Mouse (Mus musculus) hindbrain, embryonic 12.5 days (tissue): ENCODE data around the gene Ints14. TPM values are rescaled to one million over a fixed set of nuclear protein-coding genes. Genes with fewer than 3 reads are reported as not detected.
"Not testable (repeated sequence)": the region's sequence is repeated elsewhere in the genome, so short reads cannot be mapped to it uniquely, and the experiment has no call there.

Experiments used
- ATAC-seq: fragments of 200-750 bp; cut with Nextera tagmentation; 2 replicates; pipeline ENCODE4 v1.8.0; 2017; ENCODE audit warnings: moderate TSS enrichment; ENCODE audit not compliant: low FRiP score
- H3K27ac ChIP-seq: fragments of 300-500 bp; sonication (generic); 2 replicates; pipeline ENCODE4 v1.5.1; 2016; ENCODE audit warnings: mild to moderate bottlenecking
- H3K27me3 ChIP-seq: fragments of 300-500 bp; sonication (generic); 2 replicates; pipeline ENCODE4 v1.6.1; 2016; ENCODE audit warnings: mild to moderate bottlenecking
- H3K36me3 ChIP-seq: fragments of 300-500 bp; sonication (generic); 2 replicates; pipeline ENCODE4 v1.6.1; 2016; ENCODE audit warnings: mild to moderate bottlenecking
- H3K4me1 ChIP-seq: fragments of 300-500 bp; sonication (generic); 2 replicates; pipeline ENCODE4 v1.6.1; 2016
- H3K4me2 ChIP-seq: fragments of 300-500 bp; sonication (generic); replicated peaks from 2 replicates; pipeline ENCODE4 v1.6.1; 2016; ENCODE audit warnings: mild to moderate bottlenecking
- H3K4me3 ChIP-seq: fragments of 300-500 bp; sonication (generic); 2 replicates; pipeline ENCODE4 v1.5.1; 2016; ENCODE audit warnings: mild to moderate bottlenecking
- H3K9ac ChIP-seq: fragments of 300-500 bp; sonication (generic); 2 replicates; pipeline ENCODE4 v1.6.1; 2016; ENCODE audit warnings: mild to moderate bottlenecking, moderate library complexity
- H3K9me3 ChIP-seq: fragments of 300-500 bp; sonication (generic); replicated peaks from 2 replicates; pipeline ENCODE4 v1.6.1; 2016; ENCODE audit warnings: mild to moderate bottlenecking
- WGBS: fragments of 180-500 bp; shearing (Covaris S2); methylation state at CpG from one replicate; pipeline ENCODE4 v1.1.7; 2016; 5-methylcytosine and 5-hydroxymethylcytosine counted together
- polyA plus RNA-seq: library from polyadenylated mRNA; unstranded; fragments of >200 nt; fragmentation: Nextera tagmentation; extraction: Ambion mirVana; gene quantifications from 2 replicates; pipeline ENCODE4 v1.2.1, GENCODE M21; 2016

The Ints14 gene
- polyA plus RNA-seq, 1 experiment from 2014 or later = 49.6 TPM

- Histone ChIP-seq H3K4me1 (peaks cover 10% of the 10 kb centered on the region), H3K36me3 (peaks cover 27% of the 10 kb centered on the region), H3K9ac (peak overlapping the region; percentile 89), H3K9me3 (no peaks in the 10 kb centered on the region), H3K27ac (peak overlapping the region; percentile 90), H3K27me3 (no peaks in the 10 kb centered on the region), H3K4me2 (peak overlapping the region; percentile 78), H3K4me3 (peak overlapping the region; percentile 86)
- 1% methylated on average over 16 of the region's 17 CpGs for WGBS
- peak; percentile 80 for ATAC-seq
These were observed 244 bp downstream of the Ints14 start for GRCm38 (mm10) chr9:64960978-64961320.

- WGBS = 88% methylated on average over 3 of the region's 3 CpGs
- ATAC-seq = no peak
- H3K4me2 ChIP-seq = no peak overlapping the region
These were observed 19.8 kb downstream of the Ints14 start for GRCm38 (mm10) chr9:64980548-64980947.

GRCm38 (mm10) chr9:64981904-64982303 is 21.2 kb downstream of the Ints14 start:
- Histone ChIP-seq H3K4me1 (no peaks in the 10 kb centered on the region), H3K9ac (no peak overlapping the region), H3K9me3 (no peaks in the 10 kb centered on the region), H3K4me3 (no peak overlapping the region), H3K27me3 (no peaks in the 10 kb centered on the region), H3K4me2 (no peak overlapping the region), H3K36me3 (peaks cover 85% of the 10 kb centered on the region), H3K27ac (no peak overlapping the region)
- 83% methylated on average over 1 of the region's 1 CpGs for WGBS
- no peak for ATAC-seq

More at GRCm38 (mm10) chr9:64980548-64980947, 19.8 kb downstream of the Ints14 start:
- Histone ChIP-seq H3K36me3 (peaks cover 86% of the 10 kb centered on the region), H3K4me3 (no peak overlapping the region), H3K27me3 (no peaks in the 10 kb centered on the region), H3K4me1 (no peaks in the 10 kb centered on the region), H3K27ac (no peak overlapping the region), H3K9ac (no peak overlapping the region), H3K9me3 (no peaks in the 10 kb centered on the region)

- H3K4me2 ChIP-seq = no peak overlapping the region
- H3K9ac ChIP-seq = no peak overlapping the region
- ATAC-seq = no peak
- WGBS = 81% methylated on average over 8 of the region's 8 CpGs
- H3K36me3 ChIP-seq = peaks cover 88% of the 10 kb centered on the region
- H3K27me3 ChIP-seq = no peaks in the 10 kb centered on the region
- H3K9me3 ChIP-seq = no peaks in the 10 kb centered on the region
- peak overlapping the region; percentile 55; the same call in 1 of the 2 replicates for H3K27ac ChIP-seq
- no peak overlapping the region for H3K4me3 ChIP-seq
- H3K4me1 ChIP-seq = no peaks in the 10 kb centered on the region
These were observed 24.5 kb downstream of the Ints14 start for GRCm38 (mm10) chr9:64985037-64985794.

- no peak for ATAC-seq
- no peaks in the 10 kb centered on the region for H3K4me1 ChIP-seq
- H3K9me3 ChIP-seq = no peaks in the 10 kb centered on the region
- no peak overlapping the region for H3K9ac ChIP-seq
- no peak overlapping the region for H3K4me3 ChIP-seq
- H3K27me3 ChIP-seq = no peaks in the 10 kb centered on the region
- no peak overlapping the region for H3K4me2 ChIP-seq
- 90% methylated on average over 9 of the region's 9 CpGs for WGBS
- 0 out of 2 replicates have a peak overlapping the region, but pooled peaks have one; percentile 23 for H3K27ac ChIP-seq
- peaks cover 88% of the 10 kb centered on the region for H3K36me3 ChIP-seq
These were observed 25.1 kb downstream of the Ints14 start for GRCm38 (mm10) chr9:64985807-64986206.

GRCm38 (mm10) chr9:64987651-64988050 is 26.9 kb downstream of the Ints14 start:
- no peak overlapping the region for H3K4me3 ChIP-seq
- H3K9me3 ChIP-seq = no peaks in the 10 kb centered on the region
- no peaks in the 10 kb centered on the region for H3K4me1 ChIP-seq
- ATAC-seq = no peak
- H3K27me3 ChIP-seq = no peaks in the 10 kb centered on the region
- no peak overlapping the region for H3K9ac ChIP-seq
- H3K36me3 ChIP-seq = peaks cover 87% of the 10 kb centered on the region
- H3K4me2 ChIP-seq = no peak overlapping the region
- H3K27ac ChIP-seq = no peak overlapping the region
- WGBS = 90% methylated on average over 2 of the region's 2 CpGs

- WGBS = 89% methylated on average over 6 of the region's 6 CpGs
- Histone ChIP-seq H3K27me3 (no peaks in the 10 kb centered on the region), H3K27ac (no peak overlapping the region), H3K4me2 (no peak overlapping the region), H3K36me3 (peaks cover 87% of the 10 kb centered on the region), H3K4me1 (no peaks in the 10 kb centered on the region), H3K9me3 (no peaks in the 10 kb centered on the region), H3K9ac (no peak overlapping the region), H3K4me3 (no peak overlapping the region)
- ATAC-seq = no peak
These were observed 27.7 kb downstream of the Ints14 start for GRCm38 (mm10) chr9:64988443-64988842.

GRCm38 (mm10) chr9:64990291-64990690 is 29.6 kb downstream of the Ints14 start:
- H3K27me3 ChIP-seq = no peaks in the 10 kb centered on the region
- peaks cover 83% of the 10 kb centered on the region for H3K36me3 ChIP-seq
- H3K9me3 ChIP-seq = no peaks in the 10 kb centered on the region
- no peak overlapping the region for H3K4me3 ChIP-seq
- no peak overlapping the region for H3K4me2 ChIP-seq
- no peak for ATAC-seq
- 91% methylated on average over 7 of the region's 7 CpGs for WGBS
- no peak overlapping the region for H3K9ac ChIP-seq
- H3K4me1 ChIP-seq = no peaks in the 10 kb centered on the region
- no peak overlapping the region for H3K27ac ChIP-seq

- H3K9ac ChIP-seq, ATAC-seq, H3K27me3 ChIP-seq, H3K4me1 ChIP-seq, H3K27ac ChIP-seq, H3K9me3 ChIP-seq, H3K4me3 ChIP-seq, H3K4me2 ChIP-seq: not testable (repeated sequence)
- H3K36me3 ChIP-seq = peaks cover 74% of the 10 kb centered on the region
- WGBS = 97% methylated on average over 1 of the region's 1 CpGs
These were observed 34.8 kb downstream of the Ints14 start for GRCm38 (mm10) chr9:64995464-64995863.

- Histone ChIP-seq H3K4me3 (no peak overlapping the region), H3K4me1 (no peaks in the 10 kb centered on the region), H3K27ac (no peak overlapping the region), H3K9me3 (no peaks in the 10 kb centered on the region), H3K9ac (no peak overlapping the region), H3K27me3 (no peaks in the 10 kb centered on the region), H3K36me3 (peaks cover 75% of the 10 kb centered on the region), H3K4me2 (no peak overlapping the region)
- no peak for ATAC-seq
- WGBS = 76% methylated on average over 4 of the region's 4 CpGs
These were observed 40.8 kb downstream of the Ints14 start for GRCm38 (mm10) chr9:65001481-65001880.

GRCm38 (mm10) chr9:65005737-65006136 is 45.0 kb downstream of the Ints14 start:
- Histone ChIP-seq H3K27me3 (no peaks in the 10 kb centered on the region), H3K27ac (no peak overlapping the region), H3K9ac (no peak overlapping the region), H3K4me1 (no peaks in the 10 kb centered on the region), H3K36me3 (peaks cover 68% of the 10 kb centered on the region), H3K9me3 (no peaks in the 10 kb centered on the region), H3K4me2 (no peak overlapping the region), H3K4me3 (no peak overlapping the region)
- ATAC-seq = no peak
- 99% methylated on average over 8 of the region's 8 CpGs for WGBS

- Histone ChIP-seq H3K4me3 (no peak overlapping the region), H3K9ac (no peak overlapping the region), H3K36me3 (peaks cover 35% of the 10 kb centered on the region), H3K4me2 (no peak overlapping the region), H3K4me1 (peaks cover 5% of the 10 kb centered on the region; the same call in 1 of the 2 replicates), H3K27me3 (no peaks in the 10 kb centered on the region), H3K27ac (no peak overlapping the region), H3K9me3 (no peaks in the 10 kb centered on the region)
- 91% methylated on average over 8 of the region's 8 CpGs for WGBS
- no peak for ATAC-seq
These were observed 49.9 kb downstream of the Ints14 start for GRCm38 (mm10) chr9:65010632-65011031.

GRCm38 (mm10) chr9:65011304-65011703 is 50.6 kb downstream of the Ints14 start:
- ATAC-seq = no peak
- Histone ChIP-seq H3K4me2 (no peak overlapping the region), H3K9me3 (no peaks in the 10 kb centered on the region), H3K27me3 (no peaks in the 10 kb centered on the region), H3K27ac (no peak overlapping the region), H3K9ac (no peak overlapping the region), H3K4me3 (no peak overlapping the region), H3K4me1 (peaks cover 11% of the 10 kb centered on the region), H3K36me3 (peaks cover 29% of the 10 kb centered on the region)
- WGBS = 60% methylated on average over 6 of the region's 6 CpGs
